Mouse (Mus musculus) testis, adult 2 months (tissue): ENCODE measurements at regions not wholly inside any gene's neighbourhood (a gene's known extent, or its start where the extent isn't known, plus 50 kb on each side); places are given as distances from the start of the nearest gene placed in this dataset.

Source experiments
- H3K27ac ChIP-seq: fragments of 200-500 bp; 2 replicates; pipeline ENCODE4 v1.5.1; 2012; ENCODE audit warnings: low read depth, low read length; ENCODE audit not compliant: control insufficient read depth, insufficient read depth
- H3K27me3 ChIP-seq: fragments of 200-500 bp; 2 replicates; pipeline ENCODE4 v1.6.1; 2012; ENCODE audit warnings: mild to moderate bottlenecking, low read length, moderate library complexity; ENCODE audit not compliant: control insufficient read depth, insufficient read depth
- H3K36me3 ChIP-seq: fragments of 200-500 bp; 2 replicates; pipeline ENCODE4 v1.6.1; 2012; ENCODE audit warnings: mild to moderate bottlenecking, low read length; ENCODE audit not compliant: control insufficient read depth, insufficient read depth
- H3K4me1 ChIP-seq: fragments of 200-500 bp; 2 replicates; pipeline ENCODE4 v1.6.1; 2012; ENCODE audit warnings: low read length; ENCODE audit not compliant: control insufficient read depth, insufficient read depth
- H3K4me3 ChIP-seq: fragments of 200-500 bp; 2 replicates; pipeline ENCODE4 v1.5.1; 2012; ENCODE audit warnings: low read depth, mild to moderate bottlenecking, low read length, moderate library complexity, mixed read lengths; ENCODE audit not compliant: control insufficient read depth
- CTCF ChIP-seq: fragments of 200-500 bp; IDR thresholded peaks from 2 replicates; pipeline ENCODE4 v1.5.1; 2012; ENCODE audit warnings: low read depth, mild to moderate bottlenecking, inconsistent platforms, low read length, moderate library complexity; ENCODE audit not compliant: control insufficient read depth, insufficient read depth, insufficient replicate concordance
- POLR2A ChIP-seq: fragments of 200-500 bp; IDR thresholded peaks from 2 replicates; pipeline ENCODE4 v1.6.1; 2012; ENCODE audit warnings: low read depth, mild to moderate bottlenecking, inconsistent platforms, low read length, moderate library complexity; ENCODE audit not compliant: control insufficient read depth

- Histone ChIP-seq H3K36me3 (no peaks in the 10 kb centered on the region), H3K4me3 (no peak overlapping the region), H3K27me3 (no peaks in the 10 kb centered on the region), H3K4me1 (no peaks in the 10 kb centered on the region), H3K27ac (no peak overlapping the region)
- TF ChIP-seq POLR2A (no peak), CTCF (no peak)
Observed at GRCm38 (mm10) chr8:26650287-26650686, 326.8 kb upstream of the Zfp703 start.

- H3K36me3 ChIP-seq: no peaks in the 10 kb centered on the region
- H3K27ac ChIP-seq: no peak overlapping the region
- no peak overlapping the region for H3K4me3 ChIP-seq
- H3K4me1 ChIP-seq: no peaks in the 10 kb centered on the region
- TF ChIP-seq POLR2A: no peak
- TF ChIP-seq CTCF: no peak
- H3K27me3 ChIP-seq: no peaks in the 10 kb centered on the region
Observed at GRCm38 (mm10) chr8:26655897-26656296, 321.2 kb upstream of the Zfp703 start.

GRCm38 (mm10) chr8:26656310-26657075 is 320.6 kb upstream of the Zfp703 start:
- no peak overlapping the region for H3K27ac ChIP-seq
- no peak for TF ChIP-seq CTCF
- TF ChIP-seq POLR2A: no peak
- H3K27me3 ChIP-seq: no peaks in the 10 kb centered on the region
- H3K36me3 ChIP-seq: no peaks in the 10 kb centered on the region
- H3K4me3 ChIP-seq: no peak overlapping the region
- H3K4me1 ChIP-seq: no peaks in the 10 kb centered on the region

- no peak overlapping the region for H3K27ac ChIP-seq
- H3K4me3 ChIP-seq: no peak overlapping the region
- TF ChIP-seq POLR2A (no peak), CTCF (no peak)
- no peaks in the 10 kb centered on the region for H3K36me3 ChIP-seq
- no peaks in the 10 kb centered on the region for H3K27me3 ChIP-seq
- no peaks in the 10 kb centered on the region for H3K4me1 ChIP-seq
Observed at GRCm38 (mm10) chr8:26659381-26659780, 317.7 kb upstream of the Zfp703 start.

DNA sequence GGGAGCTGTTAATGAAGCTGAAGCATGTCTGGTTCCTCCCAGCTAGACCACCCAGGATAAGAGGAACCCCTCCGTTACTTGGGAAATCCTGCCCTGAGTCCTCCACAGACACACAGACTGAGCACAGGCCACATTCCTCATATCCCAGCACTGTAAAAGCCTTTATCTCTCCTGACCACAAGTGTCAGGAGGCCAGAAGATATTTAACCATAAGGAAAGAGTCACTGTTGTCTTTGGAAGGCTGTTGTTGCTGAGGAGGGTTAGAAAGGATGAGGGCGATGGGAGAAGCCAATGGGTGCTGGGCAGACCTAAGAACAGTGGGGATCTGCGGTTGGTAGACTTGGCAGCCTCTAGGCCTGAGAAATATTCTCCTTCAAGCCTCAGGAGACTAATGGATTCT is 307.6 kb upstream of the Zfp703 start:
- TF ChIP-seq POLR2A (no peak), CTCF (no peak)
- 0 out of 2 replicates have a peak, but pooled peaks cover 3% of the 10 kb centered on the region for H3K4me1 ChIP-seq
- no peaks in the 10 kb centered on the region for H3K36me3 ChIP-seq
- no peaks in the 10 kb centered on the region for H3K27me3 ChIP-seq
- H3K4me3 ChIP-seq: no peak overlapping the region
- H3K27ac ChIP-seq: no peak overlapping the region

DNA sequence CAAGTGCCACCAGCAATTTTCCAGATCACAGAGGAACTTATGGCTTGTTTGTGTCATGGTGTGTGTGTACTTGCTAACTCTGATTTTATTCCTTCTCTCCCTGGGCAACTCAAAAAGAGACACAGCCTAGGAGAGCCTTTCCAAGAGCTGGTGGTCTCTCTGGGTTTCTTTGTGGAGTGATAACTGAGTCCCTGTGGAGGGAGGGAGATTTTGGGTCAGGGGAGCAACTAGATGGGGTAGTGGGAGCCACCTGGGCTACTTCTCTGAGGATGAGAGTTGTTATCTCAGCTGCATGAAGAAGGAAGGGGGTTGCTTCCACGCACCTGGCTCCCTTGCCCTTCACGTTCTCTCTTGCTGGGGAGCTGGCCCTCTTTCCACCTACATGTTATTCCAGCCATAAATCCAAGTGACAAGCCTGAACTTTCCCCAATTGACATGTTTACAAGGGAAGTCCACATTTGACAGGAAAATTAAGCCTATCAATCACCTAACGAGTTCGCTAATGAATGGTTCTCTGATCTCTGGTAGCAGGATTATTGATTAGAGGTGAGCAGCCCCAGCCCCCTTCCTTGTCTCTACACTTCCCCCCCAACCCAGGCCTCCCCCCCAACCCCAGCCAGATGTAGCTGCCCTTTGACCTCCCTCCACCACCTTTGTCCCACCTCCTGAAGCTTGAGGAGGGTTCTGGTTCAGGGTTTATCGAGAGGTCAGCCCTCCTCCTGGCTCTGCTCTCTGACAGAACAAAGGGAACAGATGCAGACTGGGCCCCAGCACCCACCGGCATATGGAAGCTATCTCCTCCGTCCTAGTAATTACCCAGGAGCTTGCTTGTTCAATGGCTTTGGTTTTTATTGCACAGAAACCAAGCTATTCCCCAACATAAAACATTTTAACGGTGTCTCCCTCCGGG is 304.4 kb upstream of the Zfp703 start:
- Histone ChIP-seq H3K27me3 (no peaks in the 10 kb centered on the region), H3K36me3 (no peaks in the 10 kb centered on the region), H3K4me1 (no peaks in the 10 kb centered on the region), H3K4me3 (no peak overlapping the region), H3K27ac (no peak overlapping the region)
- TF ChIP-seq POLR2A (no peak), CTCF (no peak)

DNA sequence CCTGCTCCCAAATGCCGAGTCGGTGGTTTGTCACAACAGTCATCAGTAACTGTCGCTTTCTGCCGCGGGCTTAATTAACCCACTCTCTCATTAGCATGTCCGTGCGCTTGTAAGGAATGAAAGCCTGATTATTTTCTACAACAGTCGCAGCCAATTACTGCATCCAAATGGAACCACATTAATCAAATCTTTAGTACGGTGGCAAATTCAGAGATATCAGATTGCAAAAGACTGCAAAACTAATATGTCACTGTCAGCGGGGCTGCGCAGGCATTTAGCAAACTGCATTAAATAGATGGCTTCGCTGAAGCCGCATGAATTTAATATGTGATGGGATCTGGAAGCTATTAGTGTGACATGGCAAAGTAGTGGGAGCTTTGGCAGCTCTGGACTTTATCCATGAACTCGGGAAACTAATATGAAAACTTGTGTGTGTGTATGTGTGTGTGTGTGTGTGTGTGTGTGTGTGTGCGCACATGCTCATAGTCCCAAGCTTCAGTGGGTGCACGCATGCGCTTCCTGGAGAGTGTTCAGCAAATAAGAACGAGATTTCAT is 299.5 kb upstream of the Zfp703 start:
- Histone ChIP-seq H3K4me3 (no peak overlapping the region), H3K4me1 (no peaks in the 10 kb centered on the region), H3K27ac (no peak overlapping the region), H3K27me3 (no peaks in the 10 kb centered on the region), H3K36me3 (no peaks in the 10 kb centered on the region)
- TF ChIP-seq CTCF (no peak), POLR2A (no peak)
